Mouse (Mus musculus) MEL (cell line): Measurements from ENCODE around the gene Sec24a. TPM values are rescaled to one million over a fixed set of nuclear protein-coding genes. Genes with fewer than 3 reads are reported as not detected.
"Not testable (repeated sequence)": the region's sequence is repeated elsewhere in the genome, so short reads cannot be mapped to it uniquely, and the experiment has no call there.

Source experiments
- DNase-seq: peaks from one replicate; pipeline ENCODE4 v3.0.0; 2011; ENCODE audit warnings: low read depth, low spot score
- H3K27ac ChIP-seq: 2 replicates; pipeline ENCODE4 v1.5.1; 2012; ENCODE audit warnings: low read depth, mild to moderate bottlenecking, control low read depth, low read length, moderate library complexity; ENCODE audit not compliant: control insufficient read depth
- H3K27me3 ChIP-seq, 2 experiments: fragments of 150-350 bp in 1 of 2; sonication (generic) in 1 of 2; 2 replicates each; pipeline ENCODE4 v1.6.1; 2012; ENCODE audit warnings: low read length in 2 of 2, mild to moderate bottlenecking in 2 of 2, improper control_type of control experiment in 1 of 2, moderate library complexity in 1 of 2; ENCODE audit not compliant: insufficient read depth in 2 of 2, control insufficient read depth in 1 of 2
- H3K36me3 ChIP-seq, 2 experiments: 2 replicates each; pipeline ENCODE4 v1.6.1; 2012 to 2014; ENCODE audit warnings: low read length in 2 of 2, improper control_type of control experiment in 1 of 2, inconsistent platforms in 1 of 2, mild to moderate bottlenecking in 1 of 2; ENCODE audit not compliant: insufficient read depth in 2 of 2, control insufficient read depth in 1 of 2
- H3K4me1 ChIP-seq, 2 experiments: fragments of 150-350 bp in 1 of 2; sonication (generic) in 1 of 2; 2 replicates each; pipeline ENCODE4 v1.6.1; 2012; ENCODE audit warnings: low read length in 2 of 2, improper control_type of control experiment in 1 of 2, mild to moderate bottlenecking in 1 of 2; ENCODE audit not compliant: insufficient read depth in 2 of 2, control insufficient read depth in 1 of 2
- H3K4me3 ChIP-seq, 2 experiments: fragments of 150-350 bp in 1 of 2; sonication (generic) in 1 of 2; 2 replicates each; pipeline ENCODE4 v1.5.1; 2012; ENCODE audit warnings: low read depth in 2 of 2, low read length in 2 of 2, mild to moderate bottlenecking in 2 of 2, moderate library complexity in 2 of 2, control low read depth in 1 of 2, improper control_type of control experiment in 1 of 2; ENCODE audit not compliant: control insufficient read depth in 1 of 2, insufficient read depth in 1 of 2
- H3K79me2 ChIP-seq: 2 replicates; pipeline ENCODE4 v1.6.1; 2012; ENCODE audit warnings: mild to moderate bottlenecking, low read length, moderate library complexity; ENCODE audit not compliant: control insufficient read depth, poor library complexity, insufficient read depth
- H3K9ac ChIP-seq: 2 replicates; pipeline ENCODE4 v1.6.1; 2012; ENCODE audit warnings: low read depth, mild to moderate bottlenecking, control low read depth, low read length, moderate library complexity; ENCODE audit not compliant: control insufficient read depth, poor library complexity, severe bottlenecking
- H3K9me3 ChIP-seq: fragments of 150-350 bp; sonication (generic); replicated peaks from 2 replicates; pipeline ENCODE4 v1.6.1; 2012; ENCODE audit warnings: mild to moderate bottlenecking, low read length, improper control_type of control experiment, moderate library complexity; ENCODE audit not compliant: insufficient read depth
- CHD1 ChIP-seq: IDR thresholded peaks from 2 replicates; pipeline ENCODE4 v1.6.1; 2012; ENCODE audit warnings: low read depth, mild to moderate bottlenecking, inconsistent platforms, low read length, improper control_type of control experiment
- CTCF ChIP-seq, 3 experiments: IDR thresholded peaks in 2 of 3; conservative IDR thresholded peaks in 1 of 3; 2 replicates each; pipeline ENCODE4 v1.5.1; 2011 to 2012; ENCODE audit warnings: low read length in 3 of 3, low read depth in 2 of 3, mild to moderate bottlenecking in 2 of 3, improper control_type of control experiment in 1 of 3, inconsistent platforms in 1 of 3, mixed read lengths in 1 of 3, moderate library complexity in 1 of 3; ENCODE audit not compliant: control insufficient read depth in 1 of 3, insufficient read depth in 1 of 3, poor library complexity in 1 of 3, severe bottlenecking in 1 of 3
- EP300 ChIP-seq, 2 experiments: IDR thresholded peaks; 2 replicates each; pipeline ENCODE4 v1.6.1; 2011; ENCODE audit warnings: improper control_type of control experiment in 2 of 2, low read length in 2 of 2, low read depth in 1 of 2, mild to moderate bottlenecking in 1 of 2
- GATA1 ChIP-seq: IDR thresholded peaks from 2 replicates; pipeline ENCODE4 v1.6.1; 2011; ENCODE audit warnings: low read depth, low read length, improper control_type of control experiment
- MYC ChIP-seq: IDR thresholded peaks from 2 replicates; pipeline ENCODE4 v1.6.1; 2011; ENCODE audit warnings: low read depth, mild to moderate bottlenecking, low read length, improper control_type of control experiment, moderate library complexity
- NRF1 ChIP-seq: IDR thresholded peaks from 2 replicates; pipeline ENCODE4 v1.6.1; 2014; ENCODE audit warnings: low read depth, mild to moderate bottlenecking, inconsistent platforms, low read length, improper control_type of control experiment, moderate library complexity; ENCODE audit not compliant: poor library complexity, insufficient read depth, severe bottlenecking
- TAL1 ChIP-seq: IDR thresholded peaks from 2 replicates; pipeline ENCODE4 v1.6.1; 2012; ENCODE audit warnings: mild to moderate bottlenecking, inconsistent platforms, low read length, moderate library complexity, mixed read lengths
- USF2 ChIP-seq, 2 experiments: IDR thresholded peaks; 2 replicates each; pipeline ENCODE4 v1.6.1; 2011 to 2012; ENCODE audit warnings: improper control_type of control experiment in 2 of 2, low read length in 2 of 2, borderline replicate concordance in 1 of 2, inconsistent platforms in 1 of 2, low read depth in 1 of 2, mild to moderate bottlenecking in 1 of 2; ENCODE audit not compliant: insufficient read depth in 1 of 2
- ZC3H11A ChIP-seq: IDR thresholded peaks from 2 replicates; pipeline ENCODE4 v1.6.1; 2012; ENCODE audit warnings: low read depth, mild to moderate bottlenecking, inconsistent platforms, low read length, improper control_type of control experiment
- ZMIZ1 ChIP-seq: IDR thresholded peaks from 2 replicates; pipeline ENCODE4 v1.6.1; 2012; ENCODE audit warnings: low read depth, mild to moderate bottlenecking, inconsistent platforms, low read length, improper control_type of control experiment, moderate library complexity
- ZNF384 ChIP-seq: IDR thresholded peaks from 2 replicates; pipeline ENCODE4 v1.6.1; 2012; ENCODE audit warnings: low read depth, mild to moderate bottlenecking, inconsistent platforms, low read length, improper control_type of control experiment
- polyA plus RNA-seq, 2 experiments: library from polyadenylated mRNA; stranded (reverse) in 1 of 2; unstranded in 1 of 2; fragments of >175 nt in 1 of 2; fragments of >200 nt in 1 of 2; gene quantifications; 2 replicates each; pipeline versions ENCODE4 v1.2.1 to v1.2.4; 2012; ENCODE audit warnings: low replicate concordance in 2 of 2, low read depth in 1 of 2; ENCODE audit not compliant: insufficient read length in 2 of 2, insufficient read depth in 1 of 2, missing spikeins in 1 of 2
- total RNA-seq: library from RNA; depleted of rRNA; stranded (reverse); fragments of 300-350 nt; gene quantifications from 2 replicates; pipeline ENCODE4 v1.2.3, GENCODE M21; 2012

The Sec24a gene
- total and polyA plus RNA-seq, 3 experiments = 5.3 to 38.2 (median 14.1) TPM

DNA sequence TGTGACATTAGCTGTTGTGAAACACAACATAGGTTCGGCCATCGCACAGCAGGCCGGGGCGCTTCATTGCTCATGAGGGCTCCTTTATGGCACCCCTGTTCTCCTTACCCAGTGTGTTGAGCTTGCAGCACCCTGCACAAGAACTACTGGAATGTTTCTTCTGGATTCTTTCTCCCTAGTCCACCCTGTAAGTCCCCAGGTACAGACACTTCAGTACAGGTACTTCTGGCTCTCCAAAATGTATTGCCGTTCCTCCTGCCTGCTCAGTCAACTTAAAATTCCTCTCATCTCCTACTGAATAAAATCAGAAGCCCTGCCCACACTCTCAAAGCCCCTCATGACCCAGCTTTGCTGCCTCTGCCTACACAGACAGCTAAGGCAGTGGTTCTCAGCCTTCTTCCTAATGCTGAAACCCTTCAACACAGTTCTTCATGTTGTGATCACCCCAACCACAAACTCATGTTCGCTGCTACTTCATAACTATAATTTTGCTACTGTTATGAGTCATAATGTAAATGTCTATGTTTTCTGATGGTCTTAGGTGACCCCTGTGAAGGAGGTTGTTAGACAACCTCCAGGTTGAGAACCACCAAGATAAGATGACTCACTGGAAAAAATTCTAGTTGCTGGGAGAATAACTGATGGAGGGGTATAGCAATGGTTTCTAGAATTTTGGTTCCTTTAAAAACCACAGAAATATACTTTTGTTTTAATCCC lies 3.3 kb downstream of the Sec24a start:
- no peak for TF ChIP-seq GATA1
- TF ChIP-seq CHD1 = no peak
- TF ChIP-seq MYC = no peak
- no peak for TF ChIP-seq USF2 (IDR thresholded peaks at IDR 0.05; ENCODE audit: borderline replicate concordance in 1 of 2, insufficient read depth in 1 of 2, low read depth in 1 of 2, low read length in 2 of 2)
- no peak for TF ChIP-seq TAL1
- no peak for TF ChIP-seq EP300 (IDR thresholded peaks at IDR 0.05; ENCODE audit: low read depth in 1 of 2, low read length in 2 of 2)
- TF ChIP-seq, all 39 proteins: peak for 0
- no peak overlapping the region for H3K27ac ChIP-seq
- H3K9me3 ChIP-seq = no peaks in the 10 kb centered on the region
- peaks cover 9 to 21% of the 10 kb centered on the region in 2 experiments for H3K4me1 ChIP-seq
- H3K9ac ChIP-seq = no peak overlapping the region
- peaks cover 0 to 20% of the 10 kb centered on the region in 2 experiments; a peak in 2 of 4 replicates for H3K36me3 ChIP-seq
- no peaks in the 10 kb centered on the region for H3K27me3 ChIP-seq
- no peak overlapping the region for H3K4me3 ChIP-seq
- H3K79me2 ChIP-seq = peaks cover 28% of the 10 kb centered on the region
- DNase-seq = no peak

DNA sequence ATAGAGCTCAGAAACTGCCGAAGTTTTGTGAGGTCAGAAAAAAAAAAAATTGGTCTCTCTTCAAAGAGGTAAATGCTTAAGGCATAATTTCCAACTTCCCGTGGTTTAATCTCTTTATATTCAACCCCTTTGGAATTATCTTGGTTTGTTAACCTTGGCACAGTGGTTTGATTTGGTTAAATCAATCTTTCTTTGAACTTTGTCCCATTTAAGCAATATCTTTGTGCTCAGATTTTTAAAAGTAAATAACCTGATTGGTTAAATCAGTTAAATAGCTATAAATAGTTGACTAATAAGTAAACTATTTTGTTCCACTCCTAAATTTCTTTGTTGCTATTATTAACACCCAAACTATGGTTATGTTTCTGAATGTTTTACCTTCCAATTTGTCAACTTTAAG lies 4.2 kb downstream of the Sec24a start:
- TF ChIP-seq ZC3H11A (no peak), ZMIZ1 (no peak), NRF1 (no peak), CHD1 (no peak)
- H3K27ac ChIP-seq = no peak overlapping the region
- H3K9ac ChIP-seq = no peak overlapping the region
- peaks cover 26% of the 10 kb centered on the region for H3K79me2 ChIP-seq
- peaks cover 0 to 20% of the 10 kb centered on the region in 2 experiments; a peak in 3 of 4 replicates for H3K36me3 ChIP-seq
- H3K4me1 ChIP-seq = peaks cover 17 to 18% of the 10 kb centered on the region in 2 experiments
- H3K27me3 ChIP-seq = no peaks in the 10 kb centered on the region
- no peak for DNase-seq
- no peaks in the 10 kb centered on the region for H3K9me3 ChIP-seq
- no peak overlapping the region for H3K4me3 ChIP-seq

DNA sequence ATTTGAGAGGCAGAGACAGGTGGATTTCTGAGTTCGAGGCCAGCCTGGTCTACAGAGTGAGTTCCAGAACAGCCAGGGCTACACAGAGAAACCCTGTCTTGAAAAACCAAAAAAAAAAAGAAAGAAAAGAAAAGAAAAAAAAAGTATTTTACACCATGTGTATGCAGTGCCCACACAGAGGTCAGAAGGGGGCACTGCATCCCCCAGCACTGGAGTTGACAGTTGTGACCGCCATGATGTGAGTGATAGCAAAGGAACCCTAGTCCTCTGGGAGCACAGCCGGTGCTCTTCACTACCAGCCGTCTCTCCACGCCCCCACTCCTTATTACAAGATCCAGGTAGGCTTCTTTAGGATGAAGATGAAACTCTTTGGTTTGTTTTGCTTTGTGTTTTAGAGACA lies 5.2 kb downstream of the Sec24a start:
- Histone ChIP-seq H3K79me2 (peaks cover 25% of the 10 kb centered on the region), H3K36me3 (peaks cover 0 to 25% of the 10 kb centered on the region in 2 experiments; a peak in 3 of 4 replicates), H3K4me1 (peaks cover 19 to 23% of the 10 kb centered on the region in 2 experiments)
- H3K4me3 ChIP-seq, H3K27me3 ChIP-seq, DNase-seq, H3K9me3 ChIP-seq, H3K27ac ChIP-seq, H3K9ac ChIP-seq: not testable (repeated sequence)
- TF ChIP-seq ZNF384 (peak; percentile 57), CTCF (IDR thresholded peaks at IDR 0.05 in 2 of 3, conservative IDR thresholded peaks at IDR 0.05 in 1 of 3; ENCODE audit: control insufficient read depth in 1 of 3, insufficient read depth in 1 of 3, low read depth in 2 of 3, low read length in 3 of 3, poor library complexity in 1 of 3, severe bottlenecking in 1 of 3) (peak in 2 of 3 experiments; percentile 8 to 24; a peak in 2 of 6 replicates)
